In genomic region chr4:155908281-155908680, GRCm38 (mm10) we compare ENCODE assay signal across 10 mouse cellular contexts. TPM values are rescaled to one million over a fixed set of nuclear protein-coding genes. Genes with fewer than 3 reads are reported as not detected.
DNase-seq lines count a peak whose midpoint lies in the region; ATAC-seq lines count a peak whose summit lies in the region.
"Had no signal": no experiment of that assay in that cellular context is flagged by ENCODE, and none has a peak within 500 bp of the region (broad histone marks: within the 10 kb centered on the region; RNA-seq: fewer than 3 reads in every experiment).

No protein-coding gene starts in this region.

- H3K27me3 ChIP-seq in liver, embryonic 15.5 days: no peaks in the 10 kb centered on the region
- H3K27me3 ChIP-seq: hindbrain, embryonic 12.5 days; kidney, embryonic 15.5 days had no signal

- no peaks in the 10 kb centered on the region for H3K9me3 ChIP-seq in liver, embryonic 15.5 days (replicated peaks)
- H3K9me3 ChIP-seq: hindbrain, embryonic 12.5 days; kidney, embryonic 15.5 days had no signal

- peak; percentile 9 to 17 for DNase-seq in cerebellum, postnatal 14 days
- no peak for DNase-seq in cerebellum, adult 11 months
- DNase-seq in heart, postnatal 10 days: peak; percentile 2 to 3
- DNase-seq in heart, postnatal 25 days (ENCODE audit: low spot score): no peak
- no peak for DNase-seq in liver
- peak; percentile 5 for DNase-seq in adrenal gland, adult 8-10 months
- DNase-seq in neural tube, embryonic 10.5 days (ENCODE audit: extremely low spot score, low spot score): no peak

- no peak overlapping the region for H3K4me3 ChIP-seq in liver, embryonic 15.5 days (replicated peaks)
- H3K4me3 ChIP-seq: hindbrain, embryonic 12.5 days; kidney, embryonic 15.5 days had no signal

- H3K36me3 ChIP-seq in liver, embryonic 15.5 days (replicated peaks): peaks cover 27% of the 10 kb centered on the region

- no peak overlapping the region for H3K9ac ChIP-seq in liver, embryonic 15.5 days
- H3K9ac ChIP-seq: hindbrain, embryonic 12.5 days; kidney, embryonic 15.5 days had no signal

- intact Hi-C loops in heart, postnatal 10 days (cut with DNase I): no loop called here
- intact Hi-C loops in heart, postnatal 25 days (cut with DNase I): no loop called here

- H3K4me2 ChIP-seq in liver, embryonic 15.5 days: no peak overlapping the region
- H3K4me2 ChIP-seq: hindbrain, embryonic 12.5 days; kidney, embryonic 15.5 days had no signal

- H3K27ac ChIP-seq in liver, embryonic 15.5 days (replicated peaks): no peak overlapping the region
- H3K27ac ChIP-seq: hindbrain, embryonic 12.5 days; kidney, embryonic 15.5 days had no signal

- ATAC-seq in liver, embryonic 15.5 days (ENCODE audit: insufficient read depth): peak; percentile 9; the same call in 1 of the 2 replicates

- H3K4me1 ChIP-seq in liver, embryonic 15.5 days (replicated peaks): no peaks in the 10 kb centered on the region
- H3K4me1 ChIP-seq: hindbrain, embryonic 12.5 days; kidney, embryonic 15.5 days had no signal

- WGBS in liver, embryonic 15.5 days (ENCODE audit: insufficient replicate concordance): 68% methylated on average over 7 of the region's 7 CpGs

RNA-seq across cellular contexts. Expression of gene Acap3, which starts 16.7 kb away (rescaled TPM):
- 10 to 100 TPM; 20.3 to 21.7 TPM for total RNA-seq in heart, postnatal 10 days (2021)
- 10 to 100 TPM; 11.7 to 18.0 TPM for total RNA-seq in heart, postnatal 25 days (2021)
- 6.5 and 8.5 TPM in 2 replicates for polyA plus RNA-seq in liver, embryonic 15.5 days (2015; fragmentation: Nextera tagmentation; extraction: Ambion mirVana)
- total RNA-seq in adrenal gland, adult 8-10 months (2022): 10 to 100 TPM; 18.2 to 49.2 (median 30.9) TPM

RNA-seq across cellular contexts. Expression of gene Pusl1, which starts 16.7 kb away (rescaled TPM):
- total RNA-seq in heart, postnatal 10 days (2021): 10 to 100 TPM; 18.1 to 19.1 TPM
- total RNA-seq in heart, postnatal 25 days (2021): 10 to 100 TPM; 12.8 to 13.8 TPM
- 14.3 and 15.6 TPM in 2 replicates for polyA plus RNA-seq in liver, embryonic 15.5 days (2015; fragmentation: Nextera tagmentation; extraction: Ambion mirVana)
- total RNA-seq in adrenal gland, adult 8-10 months (2022): 10 to 100 TPM; 23.2 to 51.5 (median 41.4) TPM

RNA-seq across cellular contexts. Expression of gene Ube2j2, which starts 35.4 kb away (rescaled TPM):
- 10 to 100 TPM; 62.4 to 66.9 TPM for total RNA-seq in heart, postnatal 10 days (2021)
- total RNA-seq in heart, postnatal 25 days (2021): 10 to 100 TPM; 50.7 to 60.2 TPM
- 50.2 and 51.2 TPM in 2 replicates for polyA plus RNA-seq in liver, embryonic 15.5 days (2015; fragmentation: Nextera tagmentation; extraction: Ambion mirVana)
- 10 to 100 TPM; 64.3 to 87.8 (median 77.0) TPM for total RNA-seq in adrenal gland, adult 8-10 months (2022)

RNA-seq across cellular contexts. Expression of gene Ints11, which starts 38.9 kb away (rescaled TPM):
- total RNA-seq in heart, postnatal 10 days (2021): 10 to 100 TPM; 16.6 to 20.9 TPM
- total RNA-seq in heart, postnatal 25 days (2021): 10 to 100 TPM; 15.9 to 17.5 TPM
- polyA plus RNA-seq in liver, embryonic 15.5 days (2015; fragmentation: Nextera tagmentation; extraction: Ambion mirVana): 34.3 and 37.6 TPM in 2 replicates
- total RNA-seq in adrenal gland, adult 8-10 months (2022): 10 to 100 TPM; 32.3 to 34.6 (median 33.3) TPM

RNA-seq across cellular contexts. Expression of gene Cptp, which starts 39.0 kb away (rescaled TPM):
- 10 to 100 TPM in 1 of 2 experiments, 1 to 10 TPM in 1; 7.9 to 10.6 TPM for total RNA-seq in heart, postnatal 10 days (2021)
- total RNA-seq in heart, postnatal 25 days (2021): 10 to 100 TPM in 1 of 2 experiments, 1 to 10 TPM in 1; 8.1 to 10.5 TPM
- 7.5 and 8.9 TPM in 2 replicates for polyA plus RNA-seq in liver, embryonic 15.5 days (2015; fragmentation: Nextera tagmentation; extraction: Ambion mirVana)
- total RNA-seq in adrenal gland, adult 8-10 months (2022): 10 to 100 TPM; 16.4 to 29.0 (median 17.9) TPM

Comparison
In these comparisons a context has a peak if more than half of its experiments do, and no peak if none do; other contexts are left out.
1. DNase-seq: peak in cerebellum, postnatal 14 days (2 of 2), heart, postnatal 10 days (2 of 2) and adrenal gland, adult 8-10 months (single experiment); none in cerebellum, adult 11 months (single experiment), heart, postnatal 25 days (single experiment), liver (single experiment) and neural tube, embryonic 10.5 days (single experiment).